Mouse (Mus musculus): Measurements from ENCODE around the gene Pkp4.

DNA sequence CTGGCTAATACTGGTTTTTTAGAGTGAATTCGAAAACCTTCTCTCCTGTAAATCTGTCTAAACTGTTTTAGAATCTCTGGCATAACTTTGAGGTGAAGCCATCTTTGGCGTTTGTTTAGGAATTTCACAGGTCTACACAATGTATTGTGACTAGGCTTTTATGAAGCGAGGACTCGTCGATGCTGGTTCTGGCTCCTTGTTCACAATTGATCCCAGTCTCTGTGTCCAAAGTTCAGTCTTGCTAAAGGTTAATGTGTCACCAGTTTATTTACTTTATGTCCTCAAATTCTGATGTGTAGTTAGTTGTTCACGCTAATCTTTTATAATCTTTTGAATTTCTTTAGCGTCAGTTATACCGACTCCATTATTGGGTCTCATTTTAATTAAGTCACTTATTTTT, 29.6 kb upstream of the Pkp4 start:
- TF ChIP-seq CTCF (IDR thresholded peaks at IDR 0.05; ENCODE audit: borderline replicate concordance, insufficient read depth, low read depth, low read length), result no peak
- no peak for TF ChIP-seq POLR2A (IDR thresholded peaks at IDR 0.05; ENCODE audit: borderline replicate concordance, insufficient read depth, low read length)
